Mouse (Mus musculus) neural tube, embryonic 14.5 days (tissue): ENCODE data around the gene Zfyve9. TPM values are rescaled to one million over a fixed set of nuclear protein-coding genes. Genes with fewer than 3 reads are reported as not detected.

Source experiments
- ATAC-seq: fragments of 200-750 bp; cut with Nextera tagmentation; 2 replicates; pipeline ENCODE4 v1.8.0; 2017; ENCODE audit warnings: low read depth, mild to moderate bottlenecking, moderate TSS enrichment, moderate library complexity
- H3K27ac ChIP-seq: fragments of 300-500 bp; sonication (generic); 2 replicates; pipeline ENCODE4 v1.5.1; 2014; ENCODE audit warnings: low read depth, mild to moderate bottlenecking, control low read depth, low read length, moderate library complexity, mixed read lengths
- H3K27me3 ChIP-seq: fragments of 300-500 bp; sonication (generic); 2 replicates; pipeline ENCODE4 v1.6.1; 2014; ENCODE audit warnings: low read length; ENCODE audit not compliant: control insufficient read depth, insufficient read depth
- H3K36me3 ChIP-seq: fragments of 300-500 bp; sonication (generic); 2 replicates; pipeline ENCODE4 v1.6.1; 2014; ENCODE audit warnings: low read length, mixed read lengths; ENCODE audit not compliant: control insufficient read depth, insufficient read depth
- H3K4me1 ChIP-seq: fragments of 300-500 bp; sonication (generic); 2 replicates; pipeline ENCODE4 v1.6.1; 2014; ENCODE audit warnings: low read length; ENCODE audit not compliant: control insufficient read depth, insufficient read depth
- H3K4me2 ChIP-seq: fragments of 300-500 bp; sonication (generic); 2 replicates; pipeline ENCODE4 v1.6.1; 2014; ENCODE audit warnings: mild to moderate bottlenecking, low read depth, low read length, control low read depth
- H3K4me3 ChIP-seq: fragments of 300-500 bp; sonication (generic); 2 replicates; pipeline ENCODE4 v1.5.1; 2014; ENCODE audit warnings: low read depth, low read length, control low read depth, mixed read lengths
- H3K9ac ChIP-seq: fragments of 300-500 bp; sonication (generic); replicated peaks from 2 replicates; pipeline ENCODE4 v1.6.1; 2014; ENCODE audit warnings: low read depth, mild to moderate bottlenecking, control low read depth, low read length, mixed read lengths
- H3K9me3 ChIP-seq: fragments of 300-500 bp; sonication (generic); 2 replicates; pipeline ENCODE4 v1.6.1; 2016; ENCODE audit warnings: low read length; ENCODE audit not compliant: control insufficient read depth
- WGBS: fragments of 180-500 bp; shearing (Covaris S2); extraction: QIAGEN DNeasy Blood & Tissue Kit; methylation state at CpG from one replicate; pipeline ENCODE4 v1.1.7; 2014; 5-methylcytosine and 5-hydroxymethylcytosine counted together
- polyA plus RNA-seq: library from polyadenylated mRNA; unstranded; fragments of >200 nt; fragmentation: Nextera tagmentation; extraction: Ambion mirVana; gene quantifications from 2 replicates; pipeline ENCODE4 v1.2.1, GENCODE M21; 2014

The Zfyve9 gene
- polyA plus RNA-seq, 1 experiment from 2014 or later = 14.5 TPM

DNA sequence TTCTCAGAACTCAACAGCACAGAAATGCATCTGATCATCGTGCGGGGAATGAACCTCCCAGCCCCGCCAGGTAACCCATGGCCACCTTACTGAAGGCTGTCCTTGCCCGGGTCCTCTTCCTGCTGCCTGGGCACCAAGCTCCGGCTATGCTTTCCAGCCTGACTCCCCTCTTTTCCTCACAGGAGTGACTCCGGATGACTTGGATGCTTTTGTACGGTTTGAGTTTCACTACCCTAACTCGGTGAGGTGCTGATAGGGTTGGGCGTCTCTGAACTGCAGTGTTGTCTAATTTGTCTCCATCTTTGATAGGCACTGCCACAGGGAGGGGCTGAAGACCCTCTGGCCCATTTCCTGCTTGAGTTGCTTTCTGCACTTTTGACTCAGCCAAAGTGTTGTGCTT is 150.5 kb downstream of the Zfyve9 start:
- ATAC-seq = no peak
- no peak overlapping the region for H3K4me3 ChIP-seq
- no peak overlapping the region for H3K27ac ChIP-seq
- no peaks in the 10 kb centered on the region for H3K4me1 ChIP-seq
- WGBS = 95% methylated on average over 9 of the region's 9 CpGs
- no peaks in the 10 kb centered on the region for H3K27me3 ChIP-seq
- no peak overlapping the region for H3K4me2 ChIP-seq
- H3K36me3 ChIP-seq = peaks cover 57% of the 10 kb centered on the region
- no peaks in the 10 kb centered on the region for H3K9me3 ChIP-seq
- no peak overlapping the region for H3K9ac ChIP-seq

GRCm38 (mm10) chr4:108629363-108629880 is 151.2 kb downstream of the Zfyve9 start:
- peaks cover 58% of the 10 kb centered on the region for H3K36me3 ChIP-seq
- no peaks in the 10 kb centered on the region for H3K27me3 ChIP-seq
- H3K4me2 ChIP-seq = no peak overlapping the region
- no peak for ATAC-seq
- H3K9ac ChIP-seq = no peak overlapping the region
- H3K4me1 ChIP-seq = no peaks in the 10 kb centered on the region
- 94% methylated on average over 7 of the region's 7 CpGs for WGBS
- H3K27ac ChIP-seq = no peak overlapping the region
- no peaks in the 10 kb centered on the region for H3K9me3 ChIP-seq
- no peak overlapping the region for H3K4me3 ChIP-seq

DNA sequence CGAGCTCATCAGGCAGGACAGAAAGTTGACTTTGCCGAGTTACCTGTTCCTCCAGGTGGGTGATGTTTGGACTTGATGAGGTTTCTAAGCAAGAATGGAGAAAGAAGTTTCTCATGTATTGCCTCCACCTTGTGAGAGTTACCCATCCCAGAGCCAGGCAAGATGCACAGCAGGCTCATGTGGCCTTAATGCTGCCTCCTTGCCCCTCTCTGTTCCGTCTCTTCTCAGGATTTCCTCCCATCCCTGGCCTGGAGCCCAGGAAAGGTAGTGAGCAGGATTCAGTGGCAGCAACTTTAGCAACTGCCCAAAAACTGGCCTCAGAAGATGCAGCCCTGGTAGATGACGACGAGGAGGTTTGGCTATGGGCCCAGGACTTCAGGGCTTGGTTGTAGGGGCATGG is 153.5 kb downstream of the Zfyve9 start:
- 89% methylated on average over 5 of the region's 5 CpGs for WGBS
- ATAC-seq = no peak
- no peak overlapping the region for H3K9ac ChIP-seq
- H3K4me1 ChIP-seq = no peaks in the 10 kb centered on the region
- H3K27ac ChIP-seq = no peak overlapping the region
- H3K27me3 ChIP-seq = no peaks in the 10 kb centered on the region
- H3K36me3 ChIP-seq = peaks cover 59% of the 10 kb centered on the region
- no peak overlapping the region for H3K4me3 ChIP-seq
- no peak overlapping the region for H3K4me2 ChIP-seq
- H3K9me3 ChIP-seq = no peaks in the 10 kb centered on the region

DNA sequence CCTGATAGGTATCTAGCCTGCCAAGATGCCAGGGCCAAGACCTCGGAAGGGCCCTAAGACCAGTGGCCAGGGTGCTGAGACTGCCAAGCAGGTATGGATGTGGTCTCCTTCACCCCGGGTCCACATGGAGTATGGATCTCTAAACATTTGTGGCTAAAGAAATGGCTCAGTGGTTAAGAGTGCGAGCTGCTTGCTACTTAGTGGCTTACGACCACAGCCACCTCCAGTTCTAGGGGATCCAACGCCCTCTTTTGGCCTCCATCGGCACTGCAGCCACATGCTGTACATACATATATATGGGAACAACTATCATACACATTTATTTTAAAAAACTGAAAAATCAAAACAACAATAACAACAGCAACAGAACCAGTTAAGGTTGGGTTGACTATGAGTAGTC is 159.1 kb downstream of the Zfyve9 start:
- no peaks in the 10 kb centered on the region for H3K9me3 ChIP-seq
- H3K27ac ChIP-seq = no peak overlapping the region
- H3K9ac ChIP-seq = no peak overlapping the region
- ATAC-seq = no peak
- H3K36me3 ChIP-seq = peaks cover 15% of the 10 kb centered on the region; the same call in 1 of the 2 replicates
- no peak overlapping the region for H3K4me3 ChIP-seq
- WGBS = 94% methylated on average over 6 of the region's 6 CpGs
- H3K4me2 ChIP-seq = no peak overlapping the region
- peaks cover 16% of the 10 kb centered on the region for H3K4me1 ChIP-seq
- no peaks in the 10 kb centered on the region for H3K27me3 ChIP-seq

- WGBS = 19% methylated on average over 8 of the region's 8 CpGs
- Histone ChIP-seq H3K27ac (peak overlapping the region; percentile 85), H3K27me3 (no peaks in the 10 kb centered on the region), H3K9ac (peak overlapping the region; percentile 77), H3K9me3 (no peaks in the 10 kb centered on the region), H3K4me2 (peak overlapping the region; percentile 93), H3K4me3 (peak overlapping the region; percentile 68), H3K4me1 (peaks cover 16% of the 10 kb centered on the region), H3K36me3 (peaks cover 10% of the 10 kb centered on the region; the same call in 1 of the 2 replicates)
- ATAC-seq = peak; percentile 18; the same call in 1 of the 2 replicates
Observed at GRCm38 (mm10) chr4:108620536-108620935, 160.1 kb downstream of the Zfyve9 start.

DNA sequence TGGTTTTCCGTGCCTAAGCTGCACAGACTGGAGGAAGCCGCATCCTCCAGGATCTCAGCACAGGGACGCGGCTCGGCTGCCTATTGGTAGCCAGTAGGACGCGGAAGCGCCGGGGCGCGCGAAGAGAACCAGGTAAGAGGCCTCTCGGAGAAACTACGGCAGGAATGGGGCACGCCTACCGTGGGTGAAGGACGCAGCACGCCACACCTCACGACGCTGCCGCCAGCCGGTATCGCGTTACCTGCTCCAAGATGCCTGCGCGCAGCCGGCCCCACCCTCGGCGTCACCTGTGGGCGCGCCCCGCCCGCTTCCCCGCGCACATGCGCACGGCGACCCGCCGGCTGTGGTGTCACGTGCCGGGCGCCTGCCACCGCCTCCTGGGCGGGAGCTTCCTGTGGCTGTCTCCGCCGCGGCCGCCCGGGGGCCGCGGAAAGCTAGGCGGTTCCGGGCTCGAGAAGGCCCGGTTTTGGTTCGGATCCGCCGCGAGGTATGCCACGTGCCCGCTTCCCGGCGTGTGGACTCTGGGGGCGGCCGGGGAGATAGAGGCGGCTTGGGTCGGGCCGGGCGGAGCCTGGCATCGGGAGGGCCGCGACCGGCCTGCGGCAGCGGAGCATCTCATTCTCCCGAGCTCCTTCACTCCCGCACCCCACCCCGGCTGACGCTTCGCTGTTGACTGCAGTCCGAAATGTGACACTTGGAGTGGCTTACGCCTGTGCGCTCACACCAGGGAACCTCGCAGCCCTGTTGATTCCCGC is 160.8 kb downstream of the Zfyve9 start, which contains the start of gene Cc2d1b:
Gene Cc2d1b, plus strand, starts transcription at position 354 of the 755 bp plus-strand sequence.
- peak within 1 kb of the TSS; percentile 93 for H3K4me2 ChIP-seq
- no peaks in the 10 kb centered on the region for H3K9me3 ChIP-seq
- no peaks in the 10 kb centered on the region for H3K27me3 ChIP-seq
- peaks cover 16% of the 10 kb centered on the region for H3K4me1 ChIP-seq
- ATAC-seq = peak; percentile 95
- H3K36me3 ChIP-seq = peaks cover 6% of the 10 kb centered on the region; the same call in 1 of the 2 replicates
- H3K27ac ChIP-seq = peak within 1 kb of the TSS; percentile 85
- H3K4me3 ChIP-seq = peak within 1 kb of the TSS; percentile 68
- H3K9ac ChIP-seq = peak within 1 kb of the TSS; percentile 77
- WGBS = under 1% methylated on average over 68 of the region's 86 CpGs

DNA sequence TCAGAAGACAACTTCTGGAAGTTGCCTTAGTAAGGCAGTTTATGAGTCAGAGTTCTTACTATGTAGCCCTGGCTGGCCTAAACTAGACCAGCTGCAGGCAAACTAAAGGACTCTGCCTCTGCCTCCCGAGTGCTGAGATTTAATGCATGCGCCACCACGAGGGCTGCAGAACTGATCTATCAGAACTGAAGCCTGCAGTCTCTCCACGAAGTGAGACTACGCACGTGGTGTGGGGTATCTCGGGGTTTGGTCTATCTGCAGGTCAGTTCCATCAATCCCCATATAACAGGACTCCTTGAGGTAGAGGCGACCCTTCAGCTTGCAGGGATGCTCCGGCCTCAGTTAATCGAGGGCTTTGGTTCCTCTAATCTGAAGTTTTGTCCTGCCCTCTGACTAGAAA is 161.4 kb downstream of the Zfyve9 start:
- Histone ChIP-seq H3K9ac (peak overlapping the region; percentile 77), H3K36me3 (peaks cover 6% of the 10 kb centered on the region; the same call in 1 of the 2 replicates), H3K4me1 (peaks cover 16% of the 10 kb centered on the region), H3K27me3 (no peaks in the 10 kb centered on the region), H3K4me2 (peak overlapping the region; percentile 93), H3K27ac (peak overlapping the region; percentile 85), H3K4me3 (peak overlapping the region; percentile 68), H3K9me3 (no peaks in the 10 kb centered on the region)
- under 1% methylated on average over 10 of the region's 10 CpGs for WGBS
- peak; percentile 56 for ATAC-seq

DNA sequence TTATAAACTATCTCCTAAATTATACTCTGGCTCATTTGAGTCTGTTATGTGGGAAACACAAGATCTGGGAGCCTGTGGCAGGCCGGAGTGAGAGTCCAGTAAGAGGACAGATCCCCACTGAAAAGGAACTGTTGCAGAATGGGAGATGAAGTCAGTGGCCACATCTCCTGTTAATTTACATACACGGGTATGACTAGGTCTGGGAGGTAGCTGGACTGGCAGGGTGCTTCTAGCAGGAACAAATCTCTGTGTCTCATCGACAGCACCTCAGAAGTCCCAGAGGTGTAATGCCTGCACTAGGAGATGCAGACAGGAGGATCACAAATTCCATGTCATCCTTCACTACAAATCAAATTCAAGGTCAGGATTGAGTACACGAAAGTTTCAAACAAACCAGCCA is 162.0 kb downstream of the Zfyve9 start:
- no peaks in the 10 kb centered on the region for H3K9me3 ChIP-seq
- no peaks in the 10 kb centered on the region for H3K27me3 ChIP-seq
- H3K4me3 ChIP-seq = peak overlapping the region; percentile 68; the same call in 1 of the 2 replicates
- 0 out of 2 replicates have a peak overlapping the region, but pooled peaks have one; percentile 77 for H3K9ac ChIP-seq
- H3K4me1 ChIP-seq = peaks cover 16% of the 10 kb centered on the region
- ATAC-seq = no peak
- H3K27ac ChIP-seq = no peak overlapping the region; the same call in 1 of the 2 replicates
- H3K36me3 ChIP-seq = peaks cover 6% of the 10 kb centered on the region; the same call in 1 of the 2 replicates
- 70% methylated on average over 4 of the region's 4 CpGs for WGBS
- H3K4me2 ChIP-seq = peak overlapping the region; percentile 93; the same call in 1 of the 2 replicates

DNA sequence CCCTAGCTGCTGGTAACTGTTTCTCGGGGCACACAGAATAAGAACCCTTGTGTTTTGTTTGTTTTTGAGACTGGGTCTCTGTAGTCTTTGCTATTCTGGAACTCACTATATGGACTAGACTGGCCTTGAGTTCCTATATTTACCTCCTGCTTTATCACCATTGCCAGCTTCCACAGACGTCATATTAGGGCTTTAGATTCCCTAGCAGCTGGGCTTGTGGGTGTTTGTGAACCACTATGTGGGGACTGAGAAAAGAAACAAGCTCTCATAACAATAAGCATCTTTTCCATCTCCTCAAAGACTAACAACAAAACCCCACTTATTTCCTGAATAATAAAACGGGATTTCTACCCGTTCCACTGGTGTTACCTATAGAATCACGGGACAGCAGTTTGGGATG is 169.7 kb downstream of the Zfyve9 start:
- WGBS = 86% methylated on average over 5 of the region's 5 CpGs
- H3K4me1 ChIP-seq = no peaks in the 10 kb centered on the region

More for the DNA sequence above, 169.7 kb downstream of the Zfyve9 start:
- no peak overlapping the region for H3K4me2 ChIP-seq
- no peaks in the 10 kb centered on the region for H3K36me3 ChIP-seq
- no peak overlapping the region for H3K4me3 ChIP-seq
- H3K9me3 ChIP-seq = no peaks in the 10 kb centered on the region
- no peak overlapping the region for H3K9ac ChIP-seq
- ATAC-seq = no peak
- H3K27ac ChIP-seq = no peak overlapping the region
- H3K27me3 ChIP-seq = no peaks in the 10 kb centered on the region
